Mouse (Mus musculus) small intestine, adult 2 months (tissue): ENCODE measurements around the gene Arl3. TPM values are rescaled to one million over a fixed set of nuclear protein-coding genes. Genes with fewer than 3 reads are reported as not detected.

Experiments
- H3K27ac ChIP-seq: fragments of 200-500 bp; 2 replicates; pipeline ENCODE4 v1.5.1; 2012; ENCODE audit warnings: low read depth, low read length, control low read depth, inconsistent platforms; ENCODE audit not compliant: insufficient read depth
- H3K27me3 ChIP-seq: fragments of 200-500 bp; 2 replicates; pipeline ENCODE4 v1.6.1; 2012; ENCODE audit warnings: mild to moderate bottlenecking, moderate library complexity, low read length, inconsistent platforms; ENCODE audit not compliant: control insufficient read depth, insufficient read depth
- H3K36me3 ChIP-seq: fragments of 200-500 bp; 2 replicates; pipeline ENCODE4 v1.6.1; 2012; ENCODE audit warnings: mild to moderate bottlenecking, low read length, control low read depth, inconsistent platforms; ENCODE audit not compliant: control insufficient read depth, insufficient read depth
- H3K4me1 ChIP-seq: fragments of 200-500 bp; 2 replicates; pipeline ENCODE4 v1.6.1; 2012; ENCODE audit warnings: low read length, inconsistent platforms, mixed read lengths; ENCODE audit not compliant: control insufficient read depth, insufficient read depth, insufficient read length
- H3K4me3 ChIP-seq: fragments of 200-500 bp; 2 replicates; pipeline ENCODE4 v1.5.1; 2012; ENCODE audit warnings: low read depth, mild to moderate bottlenecking, control low read depth, inconsistent platforms, low read length, moderate library complexity
- CTCF ChIP-seq: fragments of 200-500 bp; IDR thresholded peaks from 2 replicates; pipeline ENCODE4 v1.5.1; 2012; ENCODE audit warnings: low read depth, mild to moderate bottlenecking, control low read depth, inconsistent platforms, low read length, moderate library complexity, mixed read lengths; ENCODE audit not compliant: insufficient replicate concordance, insufficient read length; ENCODE audit errors: extremely low read depth
- POLR2A ChIP-seq: fragments of 200-500 bp; IDR thresholded peaks from 2 replicates; pipeline ENCODE4 v1.6.1; 2012; ENCODE audit warnings: low read depth, mild to moderate bottlenecking, control low read depth, inconsistent platforms, low read length, moderate library complexity
- WGBS: fragments of 180-500 bp; shearing (Covaris S2); methylation state at CpG from one replicate; pipeline ENCODE4 v1.1.7; 2018; 5-methylcytosine and 5-hydroxymethylcytosine counted together
- polyA plus RNA-seq: library from polyadenylated mRNA; depleted of rRNA; stranded (reverse); fragments of >200 nt; gene quantifications from 2 replicates; pipeline ENCODE4 v1.2.3, GENCODE M21; 2012; rRNA removed

The Arl3 gene
- 1.3 and 2.1 TPM in 2 replicates for polyA plus RNA-seq

GRCm38 (mm10) chr19:46572951-46573937, at the start of gene Arl3, which contains the start of gene Sfxn2:
Gene Arl3, minus strand, starts transcription at chr19:46573198.
Gene Sfxn2, plus strand, starts transcription at chr19:46573365.
- WGBS = under 1% methylated on average over 65 of the region's 67 CpGs
- H3K36me3 ChIP-seq = no peaks in the 10 kb centered on the region
- no peak within 1 kb of the TSS; the same call in 1 of the 2 replicates for H3K27ac ChIP-seq

GRCm38 (mm10) chr19:46622659-46623193, 49.7 kb upstream of the Arl3 start:
- 64% methylated on average over 12 of the region's 12 CpGs for WGBS
- Histone ChIP-seq H3K27me3 (no peaks in the 10 kb centered on the region), H3K4me1 (peaks cover 2% of the 10 kb centered on the region; the same call in 1 of the 2 replicates), H3K27ac (peak overlapping the region; percentile 38), H3K36me3 (peaks cover 5% of the 10 kb centered on the region; the same call in 1 of the 2 replicates), H3K4me3 (no peak overlapping the region)
- no peak for TF ChIP-seq POLR2A
- no peak for TF ChIP-seq CTCF

More at GRCm38 (mm10) chr19:46572951-46573937, at the start of gene Arl3, which contains the start of gene Sfxn2:
- Histone ChIP-seq H3K4me3 (peak within 1 kb of the TSS; percentile 91), H3K27me3 (no peaks in the 10 kb centered on the region), H3K4me1 (peaks cover 4% of the 10 kb centered on the region; the same call in 1 of the 2 replicates)
- TF ChIP-seq CTCF = peak; percentile 33; the same call in 1 of the 2 replicates
- TF ChIP-seq POLR2A = peak; percentile 62

GRCm38 (mm10) chr19:46621236-46622183, 48.5 kb upstream of the Arl3 start:
- no peak overlapping the region for H3K4me3 ChIP-seq
- H3K27me3 ChIP-seq = no peaks in the 10 kb centered on the region
- H3K27ac ChIP-seq = no peak overlapping the region
- 77% methylated on average over 19 of the region's 19 CpGs for whole genome bisulfite sequencing
- H3K36me3 ChIP-seq = peaks cover 5% of the 10 kb centered on the region; the same call in 1 of the 2 replicates
- H3K4me1 ChIP-seq = peaks cover 2% of the 10 kb centered on the region; the same call in 1 of the 2 replicates
- TF ChIP-seq CTCF (no peak), POLR2A (no peak)

GRCm38 (mm10) chr19:46620016-46620808, 47.2 kb upstream of the Arl3 start:
- peaks cover 2% of the 10 kb centered on the region; the same call in 1 of the 2 replicates for H3K4me1 ChIP-seq

GRCm38 (mm10) chr19:46619518-46619917, 46.5 kb upstream of the Arl3 start:
- WGBS = 94% methylated on average over 6 of the region's 6 CpGs
- Histone ChIP-seq H3K27ac (no peak overlapping the region), H3K4me1 (peaks cover 2% of the 10 kb centered on the region; the same call in 1 of the 2 replicates), H3K4me3 (no peak overlapping the region), H3K27me3 (no peaks in the 10 kb centered on the region), H3K36me3 (peaks cover 6% of the 10 kb centered on the region; the same call in 1 of the 2 replicates)
- TF ChIP-seq POLR2A (no peak), CTCF (no peak)

More at GRCm38 (mm10) chr19:46620016-46620808, 47.2 kb upstream of the Arl3 start:
- Histone ChIP-seq H3K27ac (no peak overlapping the region), H3K4me3 (no peak overlapping the region), H3K27me3 (no peaks in the 10 kb centered on the region), H3K36me3 (peaks cover 3% of the 10 kb centered on the region; the same call in 1 of the 2 replicates)
- no peak for TF ChIP-seq POLR2A
- no peak for TF ChIP-seq CTCF
- WGBS = 74% methylated on average over 14 of the region's 14 CpGs
